Mouse (Mus musculus) T-cell, adult 2 months (primary cell): Measurements from ENCODE around the gene Trpv2.

Experiments
- DNase-seq: peaks from one replicate; pipeline ENCODE4 v3.0.0; 2022; ENCODE audit warnings: low spot score

The Trpv2 gene

DNA sequence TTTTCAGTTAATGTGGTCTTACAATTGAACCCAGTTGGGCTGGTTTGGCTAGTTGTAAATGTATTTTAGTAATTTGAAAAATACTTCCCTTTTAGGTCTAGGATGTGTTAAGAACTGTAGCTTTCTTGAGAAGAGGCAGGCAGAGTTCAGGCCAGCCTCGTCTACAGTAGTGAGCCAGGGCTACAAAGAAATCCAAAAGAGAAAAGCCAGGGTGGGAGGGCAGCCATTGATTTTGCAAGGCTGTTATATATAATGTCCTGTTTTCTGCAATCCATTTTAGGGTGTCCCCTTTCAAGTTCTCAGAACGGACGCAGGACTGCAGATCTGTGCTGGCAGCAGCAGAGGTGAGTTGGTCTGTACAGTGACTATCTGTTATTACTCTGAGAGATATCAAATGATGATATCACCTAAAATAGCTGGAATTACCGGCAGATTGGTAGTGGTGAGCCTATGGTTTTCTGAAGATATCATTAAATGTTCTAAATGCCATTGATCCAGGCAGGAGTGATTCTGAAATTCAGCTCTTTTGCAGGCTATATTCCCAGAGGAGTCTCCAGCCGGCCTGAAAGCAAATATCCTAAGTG, 29.9 kb downstream of the Trpv2 start:
- no peak for DNase-seq

DNA sequence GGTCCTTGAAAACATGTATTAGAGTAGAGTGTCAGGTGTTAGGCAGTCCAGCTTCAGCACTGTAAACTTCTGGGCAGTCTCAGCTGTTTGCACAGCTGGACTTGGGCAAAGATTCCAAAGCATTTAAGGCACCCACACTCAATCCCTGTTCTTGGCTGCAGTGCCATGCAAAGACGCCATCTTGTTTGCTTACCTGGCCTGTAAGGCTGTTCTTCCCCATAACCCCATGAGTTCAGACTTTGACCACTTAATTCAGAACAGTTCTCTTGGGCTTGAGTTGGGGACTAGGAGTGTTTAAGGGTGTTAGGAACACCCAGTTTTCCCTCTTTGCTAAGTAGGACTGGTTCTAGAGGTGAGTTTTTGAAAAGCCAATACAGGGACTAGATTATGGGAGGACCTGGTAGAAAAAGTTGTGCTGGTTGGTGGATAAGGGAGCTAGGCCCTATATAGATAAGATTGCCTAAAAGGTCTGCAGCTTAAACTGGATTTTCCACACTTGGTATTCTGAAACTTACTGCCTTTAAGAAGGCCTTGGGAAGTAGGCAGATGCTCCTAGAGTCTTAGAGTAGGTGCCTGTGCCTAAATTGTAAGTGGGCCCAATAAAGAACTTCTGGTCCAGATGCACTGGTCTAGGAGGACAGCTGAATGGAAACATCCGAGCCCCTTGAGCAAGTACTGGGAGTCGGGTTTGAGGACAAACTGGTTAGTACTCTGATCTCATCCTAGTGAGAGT, 30.8 kb downstream of the Trpv2 start:
- DNase-seq: no peak

DNA sequence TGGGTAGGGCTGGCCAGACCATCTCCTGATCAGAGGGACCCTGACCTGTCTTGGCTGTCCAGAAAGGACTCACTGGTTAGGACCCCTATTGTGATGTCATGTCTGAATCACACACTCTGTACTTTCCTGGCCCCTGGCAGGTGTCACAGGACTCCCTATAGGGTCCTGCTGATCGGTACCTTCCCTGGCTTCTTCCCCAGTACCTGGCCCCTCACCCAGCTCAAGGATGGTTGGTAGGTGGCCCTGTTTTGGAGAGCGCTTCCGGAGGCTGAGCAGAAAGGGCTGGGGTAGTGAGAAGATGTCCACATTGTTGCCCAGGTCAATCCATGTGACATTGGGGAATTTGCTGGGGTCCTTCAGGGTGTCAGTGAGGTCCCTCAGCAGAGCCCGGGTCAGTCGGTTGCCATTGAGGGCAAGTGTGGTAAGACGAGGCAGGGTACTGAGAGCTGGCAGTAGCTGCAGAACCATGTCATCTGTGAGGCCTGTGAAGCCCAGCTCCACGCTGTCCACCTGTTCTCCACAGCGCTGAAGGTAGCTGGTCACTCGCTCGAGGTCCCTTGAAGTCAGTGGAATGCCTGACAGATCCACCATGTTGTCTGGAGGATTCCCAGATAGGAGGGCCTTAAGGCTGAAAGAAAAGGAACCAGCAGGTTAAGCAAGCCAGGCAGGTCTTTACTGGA, 31.5 kb downstream of the Trpv2 start:
- DNase-seq: no peak

DNA sequence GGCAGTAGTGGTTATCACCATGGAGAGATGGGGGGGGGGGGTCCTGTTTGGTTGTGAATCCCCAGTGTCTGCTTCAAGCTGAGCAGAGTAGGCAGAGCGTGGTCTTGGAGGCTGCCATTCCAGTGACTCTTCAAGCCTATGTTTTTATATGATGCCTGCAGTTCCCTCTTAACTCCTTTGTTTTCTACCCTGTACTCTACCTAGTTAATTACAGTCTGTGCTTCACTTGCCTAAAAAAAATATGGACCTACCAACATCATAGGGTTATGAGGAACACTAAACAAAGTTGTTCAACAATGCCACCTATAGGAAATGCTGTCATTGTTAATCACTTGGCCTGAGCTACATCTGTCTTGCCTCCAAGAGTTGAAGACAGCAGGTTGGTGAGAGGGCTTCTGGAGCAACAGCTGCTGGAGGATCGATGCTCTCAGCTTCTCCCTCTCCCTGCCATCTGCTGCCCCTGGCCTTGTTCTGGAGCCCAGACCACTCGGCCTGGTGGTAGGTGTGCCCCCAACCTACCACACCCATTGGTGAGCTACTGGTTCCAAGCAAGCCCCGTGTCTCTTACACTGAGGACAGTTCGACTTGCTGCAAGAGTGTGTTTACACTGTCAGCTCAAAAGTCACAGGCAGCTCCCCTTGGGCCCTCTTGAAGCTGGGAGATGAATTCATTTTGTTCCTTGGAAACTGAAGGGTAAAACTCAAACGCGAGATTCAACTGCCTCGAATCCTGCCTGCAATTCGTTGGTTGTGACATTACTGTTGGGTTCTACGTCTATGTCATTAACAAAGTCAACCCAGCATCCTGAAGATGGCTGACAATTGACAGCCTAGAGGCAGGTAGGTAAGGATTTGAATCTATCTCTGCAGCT, 32.2 kb downstream of the Trpv2 start:
- no peak for DNase-seq

DNA sequence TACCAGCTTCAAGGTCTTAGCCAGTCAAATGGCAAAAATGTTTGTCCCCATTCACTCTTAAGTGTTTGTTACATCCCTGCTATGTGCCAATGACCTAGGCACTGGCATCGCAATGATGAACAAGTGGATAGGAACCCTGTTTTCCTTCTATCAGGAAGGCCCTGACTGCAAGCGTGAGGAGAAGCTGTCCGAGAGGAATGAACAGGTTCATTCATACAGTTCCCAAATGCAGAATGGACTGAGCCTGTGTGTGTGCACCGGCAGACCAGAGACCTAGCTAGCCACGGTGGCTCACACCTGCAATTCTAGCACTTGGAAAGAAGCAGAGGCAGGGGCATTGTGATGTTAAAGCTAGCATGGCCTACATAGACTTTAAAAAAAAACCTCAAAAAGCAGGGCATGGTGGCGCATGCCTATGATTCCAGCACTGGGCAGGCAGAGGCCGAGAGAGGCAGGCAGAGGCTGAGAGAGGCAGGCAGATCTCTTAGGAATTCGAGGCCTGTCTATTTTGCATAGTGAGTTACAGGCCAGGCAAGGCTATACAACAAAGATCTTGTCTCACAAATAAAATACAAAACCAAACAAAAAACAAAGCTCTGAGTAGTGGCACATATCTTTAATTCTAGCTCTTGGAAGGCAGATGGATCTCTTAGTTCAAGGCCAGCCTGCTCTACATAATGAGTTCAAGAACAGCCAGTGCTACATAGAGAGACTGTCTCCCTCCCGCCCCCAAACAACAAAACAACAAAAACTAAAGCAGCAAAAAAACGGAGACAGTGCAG, 33.1 kb downstream of the Trpv2 start:
- DNase-seq: no peak

DNA sequence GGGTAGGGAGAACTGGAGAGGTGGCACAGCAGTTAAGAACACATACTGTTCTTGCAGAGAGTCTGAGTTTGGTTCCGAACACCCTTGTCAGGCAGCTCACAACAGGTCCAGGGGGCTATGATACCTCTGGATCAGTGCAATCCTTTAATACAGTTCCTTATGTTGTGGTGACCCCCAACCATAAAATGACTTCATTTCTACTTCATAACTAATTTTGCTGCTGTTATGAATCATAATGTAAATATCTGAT, 33.6 kb downstream of the Trpv2 start:
- no peak for DNase-seq

DNA sequence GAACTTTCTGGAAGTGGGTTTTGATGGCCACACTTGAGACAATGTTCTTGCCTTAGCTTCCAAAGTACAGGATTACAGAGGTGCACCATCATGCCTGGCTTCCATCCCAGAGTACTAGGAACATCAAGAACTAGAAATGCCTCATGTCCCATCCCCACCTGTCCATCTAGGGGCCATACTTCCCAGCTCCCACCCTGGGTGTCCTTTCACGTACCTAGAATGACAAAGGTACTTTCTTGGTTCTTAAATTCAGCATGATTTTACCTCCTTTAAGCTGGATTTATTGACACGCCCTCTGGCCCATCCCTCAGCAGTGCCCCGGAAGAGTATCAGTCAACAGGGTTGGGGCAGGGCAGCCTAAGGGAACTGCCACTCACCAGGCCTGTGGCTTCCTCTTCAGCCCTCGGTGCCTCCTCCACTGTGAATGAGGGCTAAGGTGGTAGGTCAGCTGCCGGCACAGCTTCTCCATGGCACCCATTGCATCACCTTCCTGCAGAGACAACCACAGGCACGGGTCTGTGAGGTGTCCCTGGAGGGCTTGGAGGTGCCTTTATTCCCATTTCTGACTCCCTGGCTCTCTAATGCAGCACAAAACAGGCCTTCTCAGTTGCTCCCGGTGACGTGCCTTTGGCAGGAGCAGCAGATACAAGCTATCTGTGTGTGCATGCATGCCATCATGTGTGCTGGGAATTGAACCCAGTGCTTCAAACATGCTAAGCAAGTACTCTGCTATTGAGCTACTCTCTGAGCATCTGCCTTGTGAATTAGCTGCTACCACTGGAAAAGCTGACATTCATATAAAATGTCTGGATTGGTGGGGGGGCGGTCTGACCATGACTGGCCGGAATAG, 34.8 kb downstream of the Trpv2 start:
- no peak for DNase-seq

DNA sequence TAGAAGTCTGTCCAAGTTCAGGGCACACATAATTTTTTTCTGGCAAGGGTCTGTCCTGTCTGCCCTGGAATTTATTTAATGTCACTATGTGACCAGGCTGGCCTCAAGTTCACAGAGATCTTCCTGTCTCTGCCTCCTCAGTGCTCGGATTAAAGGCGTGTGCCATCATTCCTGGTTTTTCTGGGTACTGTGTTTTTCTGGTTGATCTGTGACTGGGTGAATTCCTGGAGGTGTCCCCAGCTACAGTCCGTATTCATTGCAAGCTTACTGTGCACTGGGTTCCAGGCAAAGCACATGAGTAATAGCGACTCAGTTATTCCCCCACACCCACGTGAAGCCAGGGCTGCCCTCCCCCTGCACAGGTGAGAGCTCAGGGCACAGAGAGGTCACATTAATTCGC, 36.0 kb downstream of the Trpv2 start:
- no peak for DNase-seq

DNA sequence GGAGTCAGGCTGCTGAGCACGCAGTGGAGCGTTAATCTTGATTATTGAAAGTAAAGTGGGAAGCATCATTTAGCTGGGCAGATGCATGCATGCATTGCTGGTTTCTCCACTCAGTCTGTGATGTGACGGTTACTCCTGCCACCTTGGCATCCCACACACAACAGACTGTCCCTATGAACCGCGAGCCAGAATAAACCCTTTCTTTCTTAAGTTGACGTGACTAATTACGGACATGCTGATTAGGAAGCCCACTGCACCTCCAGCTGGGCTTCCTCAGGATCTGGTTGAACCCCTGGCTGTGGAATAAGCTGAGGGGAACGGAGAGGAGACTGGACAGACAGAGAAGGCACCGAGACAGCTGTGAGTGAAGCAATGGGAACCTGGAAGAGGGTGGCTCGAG, 38.3 kb downstream of the Trpv2 start:
- DNase-seq: no peak

DNA sequence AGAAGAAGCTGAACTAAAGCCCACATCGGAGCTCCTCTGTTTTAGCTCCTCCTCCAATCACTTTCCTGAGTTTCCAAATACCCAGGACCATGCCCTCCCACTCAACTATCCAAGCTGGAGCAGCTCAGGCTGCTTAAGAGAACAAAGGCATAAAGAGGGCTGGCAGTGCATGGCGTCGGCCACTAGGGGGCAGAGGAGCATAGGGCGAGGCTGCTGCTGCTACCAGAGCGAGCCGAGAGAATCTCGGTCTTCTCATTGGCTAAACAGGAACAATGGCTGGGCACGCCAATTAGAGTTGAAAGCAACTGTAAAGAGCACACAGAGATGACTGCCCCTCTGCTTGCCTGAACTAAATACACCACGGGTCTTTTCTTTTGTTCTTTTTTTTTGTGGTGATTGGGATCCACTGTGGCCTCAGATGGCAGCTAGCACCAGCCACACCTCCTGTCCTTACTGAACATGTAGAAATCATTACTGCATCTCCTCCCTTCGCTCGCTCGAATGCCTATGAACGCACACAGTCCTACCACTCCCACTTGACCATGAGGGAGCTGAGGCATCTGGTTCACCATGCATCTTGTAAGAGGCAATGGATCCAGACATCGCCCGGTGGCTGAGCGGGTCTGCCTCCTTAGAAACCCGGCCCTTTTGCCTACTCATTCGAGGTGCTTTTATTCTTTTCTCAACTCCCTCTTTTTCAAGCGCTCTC, 39.5 kb downstream of the Trpv2 start:
- peak; percentile 85 for DNase-seq

DNA sequence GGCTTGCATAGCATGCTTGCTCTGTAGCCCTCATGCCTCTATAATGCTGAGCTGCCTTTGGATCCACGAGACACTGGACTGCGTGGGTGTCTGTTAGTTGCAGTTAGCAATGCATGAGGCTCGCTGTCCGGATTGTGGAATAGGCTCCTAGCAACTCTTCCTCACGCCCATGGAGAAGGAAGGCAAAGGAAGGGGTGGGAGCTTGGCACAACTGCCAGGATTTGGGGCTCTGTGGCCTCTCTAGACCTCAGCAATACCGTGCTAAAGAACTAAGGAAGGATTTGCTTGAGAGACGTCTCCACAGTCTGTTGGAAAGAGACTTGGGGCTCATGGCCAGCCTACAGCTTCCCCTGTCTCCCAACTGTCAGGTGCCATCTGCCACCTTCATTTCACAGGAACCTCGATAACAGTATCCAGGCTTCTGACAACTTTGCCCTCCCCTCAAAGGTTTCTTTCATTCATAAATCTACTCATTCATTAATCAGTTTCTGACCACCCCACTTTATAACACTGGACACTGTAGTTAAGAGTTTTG, 40.7 kb downstream of the Trpv2 start:
- DNase-seq: no peak

DNA sequence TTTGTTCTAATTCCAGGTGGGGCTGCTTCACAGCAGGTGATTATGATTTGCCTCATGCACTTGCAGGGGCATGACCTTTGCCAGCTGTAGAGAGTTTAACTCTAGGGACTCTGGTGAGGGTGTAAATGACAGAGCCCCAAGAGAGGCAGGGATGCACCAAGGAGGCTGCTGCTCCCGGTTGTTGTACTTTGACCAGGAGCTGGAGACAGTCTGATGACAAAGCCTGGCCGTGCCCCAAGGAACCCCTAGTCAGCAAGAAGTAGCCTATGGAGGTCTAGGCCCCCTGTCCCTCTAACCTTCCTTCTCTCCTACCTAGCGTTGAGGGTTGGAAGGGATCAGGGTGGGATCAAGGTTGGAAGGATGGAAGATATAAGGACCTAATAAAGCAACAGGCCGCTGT, 41.2 kb downstream of the Trpv2 start:
- DNase-seq: no peak

DNA sequence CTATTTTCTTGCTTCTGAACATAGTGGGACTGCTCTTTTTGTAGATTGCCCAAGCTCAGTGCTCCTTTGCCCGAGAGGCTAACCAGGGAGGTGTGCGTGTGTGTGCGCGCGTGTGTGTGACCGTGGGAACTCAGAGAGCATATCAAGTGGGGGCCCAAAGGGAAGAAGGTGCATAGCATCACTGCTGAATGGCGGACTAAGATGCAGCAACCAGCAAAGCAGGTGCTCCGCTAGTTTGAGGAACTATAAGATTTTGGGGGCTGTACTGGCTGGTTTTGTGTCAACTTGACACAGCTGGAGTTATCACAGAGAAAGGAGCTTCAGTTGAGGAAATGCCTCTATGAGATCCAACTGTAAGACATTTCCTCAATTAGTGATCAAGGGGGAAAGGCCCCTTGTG, 46.8 kb downstream of the Trpv2 start:
- DNase-seq: no peak

DNA sequence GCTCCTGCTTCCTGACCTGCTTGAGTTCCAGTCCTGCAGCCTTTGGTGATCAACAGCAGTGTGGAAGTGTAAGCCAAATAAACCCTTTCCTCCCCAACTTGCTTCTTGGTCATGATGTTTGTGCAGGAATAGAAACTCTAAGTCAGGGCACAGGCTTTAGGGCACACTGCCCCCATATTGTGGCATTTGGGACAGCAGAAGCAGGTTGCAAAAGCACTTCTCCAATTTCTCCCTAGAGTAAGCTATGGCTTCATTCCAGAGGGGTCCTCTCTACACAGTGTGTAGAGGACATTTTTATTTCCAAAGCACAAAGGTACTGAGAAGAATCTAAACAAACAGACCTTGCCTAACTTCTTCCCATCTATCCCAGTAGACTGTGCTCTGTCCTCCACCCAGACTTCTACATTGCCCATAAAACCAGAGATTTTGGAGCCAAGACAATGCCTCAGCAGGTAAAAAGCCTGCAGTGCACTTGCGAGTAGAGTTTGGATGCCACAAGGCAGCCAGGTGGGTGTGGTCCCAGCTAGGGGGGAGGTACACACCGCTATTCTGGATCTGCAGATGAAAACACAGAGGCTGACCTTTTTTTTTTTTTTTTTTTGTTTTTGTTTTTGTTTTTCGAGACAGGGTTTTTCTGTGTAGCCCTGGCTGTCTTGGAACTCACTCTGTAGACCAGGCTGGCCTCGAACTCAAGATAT, 47.4 kb downstream of the Trpv2 start:
- DNase-seq: no peak

DNA sequence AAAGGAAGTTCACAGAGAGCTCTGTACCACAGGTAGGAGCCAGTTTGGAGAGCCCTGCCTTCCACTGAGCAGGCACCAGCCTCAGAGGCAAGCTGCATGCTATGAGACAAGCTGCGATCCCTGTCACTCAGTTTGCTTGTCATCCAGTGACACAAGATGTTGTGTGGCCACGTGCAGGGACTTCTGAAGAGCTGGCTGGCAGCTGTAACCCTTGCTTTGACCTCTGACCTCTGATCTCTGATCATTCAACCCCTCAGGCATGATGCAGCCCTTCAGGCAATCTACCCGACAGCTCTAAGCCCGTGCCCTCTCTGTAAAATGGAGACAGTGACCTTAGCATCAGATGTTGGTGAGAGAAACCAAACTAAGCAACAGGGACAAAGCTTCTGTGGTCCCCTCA, 48.6 kb downstream of the Trpv2 start:
- no peak for DNase-seq

DNA sequence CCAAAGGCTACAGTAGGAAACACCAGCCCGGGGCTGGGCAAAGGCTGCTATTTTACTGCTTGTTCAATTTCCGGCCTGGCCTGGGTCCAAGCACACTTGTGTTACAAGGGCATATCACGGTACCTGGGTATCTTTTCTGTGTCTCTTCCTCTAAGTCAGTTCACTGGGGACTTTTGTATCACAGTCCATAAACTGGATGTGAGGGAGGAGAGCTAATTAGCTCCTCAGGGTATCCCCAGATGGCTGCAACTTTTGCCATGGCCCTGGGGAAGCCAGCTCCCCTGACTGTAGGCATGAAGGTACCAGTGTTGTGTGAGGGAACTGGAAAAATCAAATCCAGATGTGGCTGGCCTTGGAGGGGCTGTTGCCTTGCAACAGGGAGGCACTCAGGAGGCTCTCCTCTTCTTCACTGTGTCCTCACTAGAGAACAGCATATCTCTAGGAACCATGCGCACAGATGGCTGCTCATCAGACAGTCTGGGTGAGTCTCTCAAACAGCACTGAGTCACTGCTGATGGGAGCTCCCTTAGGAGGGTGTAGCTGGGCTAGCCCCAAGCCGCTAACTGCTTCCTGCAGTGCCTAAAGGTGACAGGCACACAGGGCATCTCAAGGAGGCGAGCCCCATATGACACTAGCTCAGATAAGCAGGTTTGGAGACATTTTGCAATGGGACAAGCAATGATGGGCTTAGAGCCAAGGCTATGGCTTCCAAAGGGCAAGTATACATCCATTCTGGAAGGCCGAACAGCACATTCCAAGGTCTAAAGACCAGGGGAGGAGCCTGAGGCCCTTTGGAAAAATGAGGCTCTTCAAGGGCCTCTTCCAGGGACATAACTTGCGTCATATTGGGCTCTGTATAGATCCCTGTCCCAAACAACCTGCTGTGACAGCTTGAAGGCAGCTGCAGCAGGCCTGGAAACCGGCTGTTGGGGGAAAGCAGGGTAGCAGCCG, 50.3 kb downstream of the Trpv2 start:
- DNase-seq: no peak

DNA sequence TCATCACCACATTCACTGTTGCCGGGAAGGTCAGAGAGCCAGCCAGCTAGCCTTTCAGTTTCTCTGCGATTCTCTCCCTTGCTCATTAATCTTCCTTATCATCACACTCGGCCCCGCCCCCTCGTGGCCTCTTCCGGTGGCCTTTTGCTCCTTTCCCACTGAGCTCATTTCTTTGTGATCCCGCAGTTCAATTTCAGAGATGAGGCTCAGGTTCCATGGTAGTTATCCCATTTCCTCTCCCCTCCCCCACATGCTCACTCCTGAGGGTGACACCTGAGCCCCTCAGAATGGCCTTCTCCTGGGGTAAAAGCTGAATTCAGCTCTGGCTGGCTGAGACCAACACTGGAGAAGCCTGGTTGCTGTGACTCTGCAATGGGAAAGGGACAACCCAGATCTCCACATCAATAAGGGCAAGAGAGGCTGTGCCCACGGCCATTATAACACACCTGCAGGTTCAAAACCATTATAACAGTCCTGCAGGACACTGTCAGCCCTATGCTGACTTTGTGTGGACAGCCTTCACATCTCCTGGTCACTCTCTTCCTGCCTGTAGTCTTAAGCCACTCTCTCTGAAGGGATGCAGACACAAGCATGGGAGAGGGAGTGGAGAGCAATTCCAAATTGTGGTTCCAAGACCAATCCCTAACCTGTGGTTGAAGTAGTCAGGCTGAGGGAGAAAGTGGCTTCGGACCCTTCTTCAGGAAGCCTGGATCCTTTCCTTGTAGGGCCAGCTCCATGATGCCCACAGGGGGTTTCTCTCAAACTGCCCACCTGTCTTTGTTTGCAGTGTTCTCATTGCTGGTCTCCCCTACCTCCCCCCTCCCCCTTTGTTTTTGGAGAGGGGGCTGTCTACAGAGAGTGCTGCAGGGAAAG, 55.3 kb downstream of the Trpv2 start:
- no peak for DNase-seq
